Mouse (Mus musculus): ENCODE data around the gene Zfp872. TPM values are rescaled to one million over a fixed set of nuclear protein-coding genes. Genes with fewer than 3 reads are reported as not detected.

The Zfp872 gene
- total RNA-seq, 2 experiments from 2014 or later, result 0.22 TPM; not detected in 1

Other genes with a start within 250 kb of the Zfp872 start
- gene Swsap1, start 232.3 kb upstream of the Zfp872 start, total RNA-seq (2021), result 1 to 10 TPM; 5.8 to 8.0 TPM
- gene Epor, start 224.6 kb upstream of the Zfp872 start, total RNA-seq (2021), result 1 to 10 TPM; 1.4 to 2.2 TPM
- 1 to 10 TPM; 2.8 to 3.4 TPM for gene Rgl3, start 198.6 kb upstream of the Zfp872 start, total RNA-seq (2021)
- gene Ccdc151, start 185.5 kb upstream of the Zfp872 start, total RNA-seq (2021), result not detected
- gene Prkcsh, start 185.3 kb upstream of the Zfp872 start, total RNA-seq (2021), result 10 to 100 TPM; 66.4 to 67.5 TPM
- under 1 TPM; 0.05 to 0.11 TPM for gene Elavl3, start 136.1 kb upstream of the Zfp872 start, total RNA-seq (2021)
- not detected for gene Gm49318, start 116.8 kb upstream of the Zfp872 start, total RNA-seq (2021)
- 1 to 10 TPM; 4.4 to 5.2 TPM for gene Zfp653, start 116.7 kb upstream of the Zfp872 start, total RNA-seq (2021)
- 100 to 1,000 TPM; 103 to 106 TPM for gene Ecsit, start 102.7 kb upstream of the Zfp872 start, total RNA-seq (2021)
- 1 to 10 TPM; 7.3 to 8.8 TPM for gene Cnn1, start 88.9 kb upstream of the Zfp872 start, total RNA-seq (2021)
- gene Elof1, start 70.9 kb upstream of the Zfp872 start, total RNA-seq (2021), result 10 to 100 TPM; 37.1 to 37.8 TPM
- gene Acp5, start 52.4 kb upstream of the Zfp872 start, total RNA-seq (2021), result 1 to 10 TPM; 1.6 to 2.3 TPM
- 10 to 100 TPM; 48.3 to 52.6 TPM for gene Pigyl, start 31.2 kb upstream of the Zfp872 start, total RNA-seq (2021)
- gene Zfp809, start 37.6 kb downstream of the Zfp872 start, total RNA-seq (2021), result 10 to 100 TPM; 33.4 to 33.7 TPM
- under 1 TPM; 0.25 to 0.35 TPM for gene Zfp599, start 71.8 kb downstream of the Zfp872 start, total RNA-seq (2021)
- gene Zfp810, start 119.6 kb downstream of the Zfp872 start, total RNA-seq (2021), result 1 to 10 TPM; 6.3 to 8.2 TPM
- 1 to 10 TPM; 1.6 to 2.1 TPM for gene Anln, start 201.1 kb downstream of the Zfp872 start, total RNA-seq (2021)
- under 1 TPM; 0.47 to 0.57 TPM for gene 9530077C05Rik, start 223.4 kb downstream of the Zfp872 start, total RNA-seq (2021)